Mouse (Mus musculus) erythroblast, adult 5-6 weeks (primary cell): Measurements from ENCODE around the gene Exoc3l4. TPM values are rescaled to one million over a fixed set of nuclear protein-coding genes. Genes with fewer than 3 reads are reported as not detected.

Source experiments
- ATAC-seq: replicated peaks from 2 replicates; pipeline ENCODE4 v1.8.0; 2016; ENCODE audit warnings: moderate number of reproducible peaks, mild to moderate bottlenecking, moderate TSS enrichment, inconsistent platforms; ENCODE audit not compliant: poor library complexity, low FRiP score, severe bottlenecking
- total RNA-seq, 2 experiments: library from RNA; stranded (forward) in 1 of 2; stranded (reverse) in 1 of 2; fragments of 150-400 nt in 1 of 2; fragments of 200-764, 138-1000 nt in 1 of 2; gene quantifications; 2 replicates each; pipeline versions ENCODE4 v1.2.3 to v1.2.4; 2015 to 2017; ENCODE audit warnings: low replicate concordance in 2 of 2

Gene Exoc3l4
- total RNA-seq, 2 experiments from 2014 or later = not detected

GRCm38 (mm10) chr12:111474893-111475643 lies 58.3 kb downstream of the Exoc3l4 start:
- no peak for ATAC-seq

GRCm38 (mm10) chr12:111478924-111479323 lies 62.1 kb downstream of the Exoc3l4 start:
- ATAC-seq = no peak

GRCm38 (mm10) chr12:111479917-111480316 lies 63.1 kb downstream of the Exoc3l4 start:
- peak; percentile 73 for ATAC-seq

Other genes starting within 250 kb of the Exoc3l4 start
- not detected in 2 replicates for gene 4930595D18Rik, start 232.5 kb upstream of the Exoc3l4 start, total RNA-seq (2015; ENCODE audit: low replicate concordance)
- gene 4930595D18Rik, start 232.5 kb upstream of the Exoc3l4 start, total RNA-seq (2017; ENCODE audit: low replicate concordance) = not detected in 2 replicates
- not detected in 2 replicates for gene Amn, start 145.9 kb upstream of the Exoc3l4 start, total RNA-seq (2015; ENCODE audit: low replicate concordance)
- gene Amn, start 145.9 kb upstream of the Exoc3l4 start, total RNA-seq (2017; ENCODE audit: low replicate concordance) = not detected in 2 replicates
- gene Cdc42bpb, start 39.3 kb upstream of the Exoc3l4 start, total RNA-seq (2015; ENCODE audit: low replicate concordance) = 0.58 and 10.9 TPM in 2 replicates
- gene Cdc42bpb, start 39.3 kb upstream of the Exoc3l4 start, total RNA-seq (2017; ENCODE audit: low replicate concordance) = 1.8 and 2.6 TPM in 2 replicates
- not detected in 2 replicates for gene Lbhd2, start 10.2 kb upstream of the Exoc3l4 start, total RNA-seq (2015; ENCODE audit: low replicate concordance)
- not detected in 2 replicates for gene Lbhd2, start 10.2 kb upstream of the Exoc3l4 start, total RNA-seq (2017; ENCODE audit: low replicate concordance)
- 121 and 131 TPM in 2 replicates for gene Tnfaip2, start 25.5 kb downstream of the Exoc3l4 start, total RNA-seq (2015; ENCODE audit: low replicate concordance)
- 287 and 456 TPM in 2 replicates for gene Tnfaip2, start 25.5 kb downstream of the Exoc3l4 start, total RNA-seq (2017; ENCODE audit: low replicate concordance)
- gene Gm266, start 68.8 kb downstream of the Exoc3l4 start, total RNA-seq (2015; ENCODE audit: low replicate concordance) = not detected in 2 replicates
- gene Gm266, start 68.8 kb downstream of the Exoc3l4 start, total RNA-seq (2017; ENCODE audit: low replicate concordance) = not detected in 2 replicates
- 1,226 and 1,283 TPM in 2 replicates for gene Eif5, start 121.0 kb downstream of the Exoc3l4 start, total RNA-seq (2015; ENCODE audit: low replicate concordance)
- gene Eif5, start 121.0 kb downstream of the Exoc3l4 start, total RNA-seq (2017; ENCODE audit: low replicate concordance) = 1,807 and 1,822 TPM in 2 replicates
- gene Mark3, start 157.5 kb downstream of the Exoc3l4 start, total RNA-seq (2015; ENCODE audit: low replicate concordance) = 124 and 158 TPM in 2 replicates
- 138 and 180 TPM in 2 replicates for gene Mark3, start 157.5 kb downstream of the Exoc3l4 start, total RNA-seq (2017; ENCODE audit: low replicate concordance)